Mouse (Mus musculus) frontal cortex, adult 2 months (tissue): ENCODE data around the gene Gm17334. TPM values are rescaled to one million over a fixed set of nuclear protein-coding genes. Genes with fewer than 3 reads are reported as not detected.
A peak's percentile ranks its signal among the peaks of the same experiment; 100 is the strongest.

ENCODE experiments used
- DNase-seq, 2 experiments: peaks; one replicate each; pipeline ENCODE4 v3.0.0; 2022; ENCODE audit warnings: low spot score in 1 of 2; ENCODE audit errors: extremely low spot score in 1 of 2
- polyA plus RNA-seq: library from polyadenylated mRNA; depleted of rRNA; stranded (reverse); fragments of >200 nt; gene quantifications from 2 replicates; pipeline ENCODE4 v1.2.3, GENCODE M21; 2012; rRNA removed

Gm17334 gene
- polyA plus RNA-seq, 1 experiment, result 0.64 TPM

- DNase-seq, result no peak
Observed at GRCm38 (mm10) chr11:53749716-53750352, 23.2 kb downstream of the Gm17334 start.

GRCm38 (mm10) chr11:53749306-53749705, 23.7 kb downstream of the Gm17334 start:
- DNase-seq, result peak in 1 of 2 experiments; percentile 22

DNA sequence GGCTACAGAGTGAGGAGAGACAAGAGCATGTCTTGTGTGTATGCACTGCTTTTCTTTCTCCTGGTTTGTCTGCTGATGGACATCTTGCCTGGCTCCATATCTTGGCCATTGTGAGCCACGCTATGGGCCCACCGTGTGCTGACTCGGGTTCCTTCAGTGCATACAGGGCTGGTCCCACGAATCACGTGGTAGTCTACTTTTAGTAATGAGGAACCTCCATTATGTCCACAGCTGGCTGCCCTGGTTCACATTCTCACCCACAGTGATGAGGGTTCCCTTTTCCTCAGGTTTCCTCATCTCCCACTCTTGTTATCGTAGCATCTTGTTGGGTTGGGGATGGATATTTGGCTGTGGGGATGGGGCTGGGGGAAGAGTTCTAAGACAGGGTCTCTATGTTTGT, 24.4 kb downstream of the Gm17334 start:
- DNase-seq, result no peak

DNA sequence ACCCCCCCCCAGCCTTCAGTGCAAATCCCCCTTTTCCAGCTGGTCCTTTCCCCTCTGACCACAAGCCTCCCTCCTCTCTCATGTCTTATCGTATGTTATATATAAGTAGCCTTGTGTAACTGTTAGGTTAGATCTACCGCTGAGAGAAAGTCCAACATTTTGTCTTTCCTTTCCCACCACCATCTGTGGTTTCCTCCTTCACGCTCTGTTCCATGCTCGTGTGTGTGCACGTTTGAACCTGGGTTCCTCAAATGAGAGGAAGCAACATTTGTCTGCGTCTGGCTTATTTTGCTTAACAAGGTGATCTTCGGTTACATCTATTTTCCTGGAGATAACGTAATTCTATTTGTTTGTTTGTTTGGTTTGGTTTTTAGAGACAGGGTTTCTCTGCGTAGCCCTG, 25.0 kb downstream of the Gm17334 start:
- no peak for DNase-seq

DNA sequence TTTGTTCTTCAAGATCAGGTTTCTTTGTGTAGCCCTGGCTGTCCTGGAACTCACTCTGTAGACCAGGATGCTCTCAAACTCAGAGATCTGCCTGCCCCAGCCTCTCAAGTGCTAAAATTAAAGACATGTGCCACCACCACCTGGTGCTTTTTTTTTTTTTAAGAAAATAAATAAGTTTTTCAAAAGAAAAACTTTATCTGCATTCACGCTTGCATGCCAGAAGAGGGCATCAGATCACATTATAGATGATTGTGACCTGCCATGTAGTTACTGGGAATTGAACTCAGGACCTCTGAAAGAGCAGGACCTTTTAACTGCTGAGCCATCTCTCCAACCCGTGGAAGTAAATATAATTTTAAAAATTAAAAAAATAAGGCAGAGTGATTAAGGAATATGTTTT, 27.7 kb downstream of the Gm17334 start:
- no peak for DNase-seq

DNA sequence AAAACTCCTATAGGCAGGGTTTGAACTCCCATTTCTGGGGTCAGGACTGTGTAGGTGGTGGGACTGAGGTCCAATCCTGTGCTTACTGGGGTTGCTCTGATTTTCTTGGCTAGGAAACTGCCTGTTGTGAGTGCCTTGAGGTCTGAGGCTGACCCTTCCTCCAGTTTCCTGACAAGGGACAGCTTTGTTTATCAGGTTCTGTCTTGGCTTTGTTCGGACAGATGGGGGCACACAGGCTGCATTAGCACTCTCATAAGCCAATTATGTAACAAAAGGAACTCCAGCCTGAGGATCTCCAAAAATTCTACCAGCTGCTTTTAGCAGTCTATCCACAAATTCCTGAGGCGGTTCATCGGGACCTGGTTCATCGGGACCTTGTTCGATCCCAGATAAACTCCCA, 30.6 kb downstream of the Gm17334 start:
- DNase-seq, result no peak

- DNase-seq, result peak in 1 of 2 experiments; percentile 75
Observed at GRCm38 (mm10) chr11:53737573-53737946, 35.4 kb downstream of the Gm17334 start.

DNA sequence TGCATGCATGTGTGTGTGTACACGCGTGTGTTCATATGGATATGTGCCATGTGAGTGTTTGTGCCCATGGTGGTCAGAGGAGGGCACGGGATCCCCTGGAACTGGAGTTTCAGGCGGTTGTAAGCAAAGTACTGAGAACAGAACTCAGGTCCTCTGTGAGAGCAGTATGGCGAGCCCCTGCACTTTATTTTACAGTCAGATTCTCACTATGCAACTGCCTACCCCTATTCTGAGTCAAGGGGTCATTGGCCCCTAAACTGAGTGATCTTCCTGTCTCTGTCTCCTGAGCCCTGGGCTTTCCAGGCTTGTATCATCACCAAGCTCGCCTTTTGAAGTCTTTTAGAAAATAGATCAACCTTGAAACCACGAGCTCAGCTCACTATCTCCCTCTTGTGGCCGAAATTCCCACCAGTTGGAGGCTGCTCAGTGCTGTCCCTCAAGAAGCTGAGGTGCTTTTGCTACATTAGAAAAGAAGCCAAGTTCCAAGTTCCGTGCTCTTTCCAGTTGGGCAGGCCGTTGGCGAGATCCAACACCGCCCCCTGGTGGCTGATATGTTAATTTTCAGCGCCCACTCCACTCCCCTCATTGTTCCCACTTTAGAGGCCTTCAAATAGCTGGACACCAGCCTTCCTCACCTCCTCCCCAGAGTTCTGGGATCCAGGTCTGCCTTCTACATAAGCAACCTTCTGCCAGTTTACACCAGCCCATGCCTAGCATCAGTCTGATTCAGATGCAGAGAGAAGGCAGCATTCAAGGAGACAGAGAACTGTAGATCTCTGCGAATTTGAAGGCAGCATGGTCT, 36.0 kb downstream of the Gm17334 start:
- peak; percentile 55 to 85 for DNase-seq

DNA sequence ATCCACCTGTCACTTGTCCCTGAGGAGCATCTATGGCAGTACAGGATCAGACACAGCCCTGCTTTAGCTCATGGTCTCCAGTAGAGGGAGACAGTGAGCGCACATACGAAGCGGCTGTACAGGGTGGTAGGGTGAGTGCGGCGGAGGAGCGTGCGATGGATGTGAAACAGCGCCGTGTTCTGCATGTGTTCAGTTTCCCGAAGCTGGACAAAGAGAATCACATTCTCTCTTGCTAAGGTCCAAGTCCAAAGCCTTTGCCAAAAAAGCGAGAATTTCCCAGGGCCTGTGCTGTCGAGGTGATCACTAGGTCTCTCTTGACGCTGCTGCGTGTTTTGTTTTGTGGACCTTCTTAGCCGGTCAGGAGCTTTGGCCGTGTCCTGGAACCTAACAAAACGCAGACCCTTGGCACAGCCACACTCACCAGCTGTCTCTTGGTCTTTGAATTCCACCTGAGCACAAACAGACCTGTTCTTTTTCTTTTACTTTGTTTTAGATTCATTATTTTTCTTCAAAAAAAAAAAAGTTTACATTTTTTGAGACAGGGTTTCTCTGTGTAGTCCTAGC, 37.2 kb downstream of the Gm17334 start:
- DNase-seq, result peak in 1 of 2 experiments; percentile 80

- no peak for DNase-seq
Observed at GRCm38 (mm10) chr11:53734970-53735681, 37.9 kb downstream of the Gm17334 start.

DNA sequence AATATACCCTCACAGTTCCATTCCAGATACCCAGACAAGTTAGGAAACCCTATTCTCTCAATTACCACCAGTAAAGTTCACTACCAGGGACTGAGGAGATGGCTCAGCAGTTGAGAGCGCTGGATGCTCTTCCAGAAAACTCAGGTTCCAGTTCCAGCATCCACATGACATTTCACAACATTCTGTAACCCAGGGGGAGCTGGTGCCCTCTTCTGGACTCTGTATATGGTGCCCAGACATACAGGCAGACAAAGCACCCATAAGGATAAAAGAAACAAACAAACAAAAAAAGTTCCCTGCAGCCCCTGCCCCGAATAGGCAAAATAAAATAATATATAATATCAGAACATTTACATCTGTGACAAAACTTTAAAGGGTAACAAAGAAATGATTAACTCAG, 38.6 kb downstream of the Gm17334 start:
- DNase-seq, result no peak

GRCm38 (mm10) chr11:53733824-53734223, 39.2 kb downstream of the Gm17334 start:
- DNase-seq, result no peak

DNA sequence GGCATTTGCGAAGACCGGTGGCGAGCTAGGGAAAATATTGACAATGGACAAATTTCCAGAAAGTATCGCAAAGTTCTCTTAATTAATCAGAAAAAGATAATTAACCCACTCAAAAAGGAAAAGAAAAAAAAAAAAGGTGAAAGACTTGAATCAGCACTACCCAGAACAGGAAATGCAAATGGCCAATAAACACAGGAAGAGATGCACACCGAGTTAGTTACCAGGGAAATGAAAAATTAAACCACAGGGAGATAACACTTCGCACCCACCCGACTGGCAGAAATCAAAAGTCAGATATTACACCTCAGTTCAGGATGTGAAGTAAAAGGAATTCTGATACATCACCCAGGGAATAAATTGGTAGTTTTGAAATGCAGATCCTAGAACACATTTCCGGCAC, 40.7 kb downstream of the Gm17334 start:
- DNase-seq, result no peak

- no peak for DNase-seq
Observed at GRCm38 (mm10) chr11:53731457-53731856, 41.5 kb downstream of the Gm17334 start.

Other genes with a start within 250 kb of the Gm17334 start
- gene Kif3a, start 205.8 kb downstream of the Gm17334 start, polyA plus RNA-seq, result 97.5 and 104 TPM in 2 replicates
- gene Il4, start 154.5 kb downstream of the Gm17334 start, polyA plus RNA-seq, result not detected in 2 replicates
- not detected in 2 replicates for gene Il13, start 138.5 kb downstream of the Gm17334 start, polyA plus RNA-seq
- 6.9 and 7.1 TPM in 2 replicates for gene Rad50, start 65.9 kb downstream of the Gm17334 start, polyA plus RNA-seq
- gene Il5, start 52.4 kb downstream of the Gm17334 start, polyA plus RNA-seq, result 0.21 and 0.44 TPM in 2 replicates
- 11.8 and 14.1 TPM in 2 replicates for gene Irf1, start 3.2 kb downstream of the Gm17334 start, polyA plus RNA-seq
- 3.0 and 3.2 TPM in 2 replicates for gene Gm12216, start 86.1 kb upstream of the Gm17334 start, polyA plus RNA-seq
- gene Slc22a5, start 118.5 kb upstream of the Gm17334 start, polyA plus RNA-seq, result 15.2 and 15.8 TPM in 2 replicates
- 2.6 TPM in 2 replicates for gene Slc22a21, start 207.1 kb upstream of the Gm17334 start, polyA plus RNA-seq